Mouse (Mus musculus): ENCODE results near the gene Npdc1. TPM values are rescaled to one million over a fixed set of nuclear protein-coding genes. Genes with fewer than 3 reads are reported as not detected.

Npdc1 gene
- total RNA-seq, 2 experiments from 2014 or later = 422 to 431 TPM

DNA sequence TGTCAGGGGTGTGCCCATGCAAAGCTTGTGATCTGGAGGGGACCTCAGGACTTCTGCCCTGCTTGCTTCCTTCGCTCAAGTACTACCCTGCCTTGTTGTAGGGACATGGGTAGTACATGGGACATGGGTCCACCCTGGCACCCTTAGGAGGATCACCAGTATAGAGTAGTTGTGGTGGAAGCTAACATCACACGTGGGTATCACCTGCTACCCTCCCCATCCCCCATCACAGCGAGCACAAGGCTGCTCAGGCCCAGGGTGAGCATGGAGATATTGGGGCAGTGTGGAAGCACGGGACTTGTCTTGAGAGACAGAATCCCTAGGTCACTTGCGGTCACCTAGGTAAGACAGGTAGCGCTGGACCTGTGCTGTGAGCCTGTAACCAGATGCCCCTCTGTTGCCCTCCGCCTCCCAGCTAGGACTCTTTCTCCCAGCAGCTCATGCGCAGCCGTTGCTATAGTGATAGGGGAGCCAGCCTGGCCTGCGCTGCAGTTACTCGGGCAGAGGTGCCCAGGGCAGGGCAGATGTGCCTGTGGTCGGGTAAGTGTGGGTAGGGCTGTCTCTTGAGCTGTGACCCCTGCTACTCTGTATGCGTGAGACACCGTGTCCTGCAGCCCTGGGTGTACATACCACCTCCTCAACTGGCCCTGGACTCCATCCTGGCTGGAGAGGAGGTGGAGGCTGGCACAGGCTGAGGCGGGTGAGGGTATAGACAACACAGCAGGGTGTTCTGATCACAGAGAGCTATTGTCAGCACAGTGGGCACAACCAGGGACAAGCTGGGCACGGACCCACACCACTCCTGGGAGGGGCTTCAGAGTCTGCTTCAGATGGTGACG is 31.5 kb downstream of the Npdc1 start:
- DNase-seq = peak; percentile 59 to 61

- no peak for DNase-seq
These were observed 32.2 kb downstream of the Npdc1 start for GRCm38 (mm10) chr2:25431308-25431855.

GRCm38 (mm10) chr2:25432326-25433098 is 33.4 kb downstream of the Npdc1 start:
- no peak for DNase-seq

DNA sequence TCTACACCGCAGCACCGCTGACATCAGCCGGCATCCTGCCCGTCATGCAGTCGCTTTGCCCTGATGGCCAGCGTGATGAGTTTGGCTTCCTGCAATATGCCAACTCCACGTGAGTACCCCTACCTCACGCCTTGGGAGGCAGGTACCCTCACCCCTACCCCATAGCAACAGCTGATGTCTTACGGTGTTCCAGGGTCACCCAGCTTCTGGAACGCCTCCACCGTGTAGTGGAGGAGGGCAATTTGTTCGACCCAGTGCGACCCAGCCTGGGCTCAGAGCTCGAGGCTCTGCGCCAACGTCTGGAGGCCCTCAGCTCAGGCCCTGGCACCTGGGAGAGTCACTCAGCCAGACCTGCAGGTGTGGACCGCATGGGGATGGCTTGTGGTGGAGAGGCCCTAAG is 34.0 kb downstream of the Npdc1 start:
- no peak for DNase-seq

GRCm38 (mm10) chr2:25434292-25434691 is 35.1 kb downstream of the Npdc1 start:
- no peak for DNase-seq

GRCm38 (mm10) chr2:25436286-25436820 is 37.2 kb downstream of the Npdc1 start:
- DNase-seq = no peak

- DNase-seq = no peak
These were observed 41.9 kb downstream of the Npdc1 start for GRCm38 (mm10) chr2:25441067-25441466.

- no peak for DNase-seq
These were observed 43.5 kb downstream of the Npdc1 start for GRCm38 (mm10) chr2:25442682-25443081.

GRCm38 (mm10) chr2:25450853-25451647 is 51.9 kb downstream of the Npdc1 start:
- no peak for DNase-seq

DNA sequence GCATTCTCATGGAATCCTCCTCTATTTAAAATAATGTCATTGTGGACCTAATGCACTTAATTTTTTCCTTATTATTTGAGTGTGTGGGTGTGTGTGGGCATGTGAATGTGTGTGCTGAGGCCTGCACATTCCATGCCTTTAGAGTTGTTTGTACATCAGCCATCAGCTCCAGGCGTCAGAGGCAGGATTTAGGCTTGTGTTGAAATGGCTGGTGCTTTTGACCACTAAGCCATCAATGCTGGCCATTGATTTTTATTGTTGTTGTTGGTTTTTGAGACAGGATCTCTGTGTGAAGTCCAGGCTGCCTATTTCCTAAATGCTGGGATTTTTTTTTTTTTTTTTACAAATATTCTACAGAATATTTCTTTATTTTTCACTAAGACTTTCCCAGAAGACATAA is 53.8 kb downstream of the Npdc1 start:
- no peak for DNase-seq

DNA sequence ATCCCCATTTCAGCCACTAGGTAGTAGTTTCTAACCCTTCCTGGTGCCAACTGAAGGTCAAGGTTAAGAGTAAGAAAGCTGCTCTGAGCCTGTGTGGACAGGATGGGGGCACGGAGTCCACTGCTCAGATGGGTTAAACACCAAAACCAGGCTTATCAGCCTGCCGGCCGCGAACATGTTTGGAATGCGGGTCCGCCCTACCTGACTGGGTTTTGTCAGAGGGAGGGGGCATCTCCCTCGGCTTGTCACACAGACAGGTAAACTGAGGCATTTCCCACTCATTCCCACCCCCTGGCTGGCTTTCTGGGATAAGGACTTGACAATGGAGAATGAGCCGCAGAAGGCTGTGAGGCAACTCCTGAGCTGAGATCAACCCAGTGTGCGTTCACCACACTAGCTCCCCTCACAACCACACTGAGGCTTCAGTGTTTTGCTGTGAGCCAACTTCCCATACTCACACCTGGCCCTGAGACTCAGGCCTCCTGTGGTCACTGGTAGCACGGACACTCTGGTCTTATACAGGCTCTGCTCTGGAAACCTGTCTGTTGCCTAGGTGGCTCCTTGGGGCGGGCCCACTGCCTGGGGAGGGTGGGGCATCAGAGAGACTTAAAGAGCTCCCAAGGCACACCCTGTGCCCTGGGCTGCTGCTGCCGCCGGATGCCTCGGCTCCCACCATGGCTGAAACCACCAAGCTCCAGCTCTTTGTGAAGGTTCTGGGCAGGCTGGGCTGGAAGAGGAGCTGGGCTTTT is 57.2 kb downstream of the Npdc1 start, which contains the start of gene Clic3:
Gene Clic3 (plus strand): TSS at position 634 of the 749 bp plus-strand sequence.
- no peak for DNase-seq

DNA sequence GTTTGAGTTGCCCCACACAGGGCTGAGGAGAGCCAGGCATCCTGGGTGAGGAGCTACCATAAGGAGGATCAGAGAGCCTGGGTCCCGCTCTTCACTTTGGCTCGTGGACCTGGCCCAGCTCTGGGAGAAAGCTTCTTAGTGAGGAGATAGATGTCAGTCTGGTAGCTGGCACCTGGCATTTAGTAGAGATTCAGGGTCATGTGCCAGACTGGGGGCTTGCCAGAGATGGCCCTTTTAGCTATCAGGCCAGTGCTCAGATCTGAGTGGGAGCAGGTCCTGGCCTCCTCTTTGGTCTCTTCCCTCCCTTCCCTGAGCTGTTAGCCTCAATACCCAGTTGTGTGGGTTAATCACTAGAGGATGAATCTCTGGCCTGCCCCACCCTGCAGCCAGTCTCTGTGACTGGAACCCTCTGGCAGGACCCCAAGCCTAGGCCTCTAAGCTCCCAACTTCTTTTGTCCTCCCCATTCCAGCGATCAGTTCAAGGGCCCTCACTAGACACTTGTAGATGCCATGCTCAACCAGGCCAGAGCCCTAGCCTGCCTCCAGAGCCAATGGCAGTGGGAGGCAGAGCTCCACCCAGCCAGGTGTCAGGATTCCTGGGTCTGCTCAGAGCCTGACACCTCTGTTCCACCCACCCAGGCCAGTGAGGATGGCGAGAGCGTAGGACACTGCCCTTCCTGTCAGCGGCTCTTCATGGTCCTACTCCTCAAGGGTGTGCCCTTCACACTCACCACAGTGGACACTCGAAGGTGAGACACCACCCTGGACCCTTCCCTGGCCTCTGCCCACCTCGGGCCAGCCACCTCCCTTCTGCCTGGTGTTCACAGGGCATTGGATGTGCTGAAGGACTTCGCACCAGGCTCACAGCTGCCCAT is 58.1 kb downstream of the Npdc1 start:
- DNase-seq = no peak

GRCm38 (mm10) chr2:25458911-25459310 is 59.8 kb downstream of the Npdc1 start:
- DNase-seq = no peak

Small RNAs within 50 kb of the gene (microRNA-seq; reads per million reads assigned to microRNA genes)
- 5.3 to 7.8 reads per million in 2 experiments for gene Mir3087

Other genes starting within 250 kb of the Npdc1 start
- gene Nrarp, start 218.6 kb upstream of the Npdc1 start, total RNA-seq (2021) = 10 to 100 TPM; 21.3 to 21.5 TPM
- gene Tor4a, start 202.5 kb upstream of the Npdc1 start, total RNA-seq (2021) = 1 to 10 TPM; 1.3 to 1.8 TPM
- gene Nelfb, start 187.9 kb upstream of the Npdc1 start, total RNA-seq (2021) = 10 to 100 TPM; 55.1 to 58.1 TPM
- not detected for gene Stpg3, start 184.7 kb upstream of the Npdc1 start, total RNA-seq (2021)
- gene Fam166a, start 180.6 kb upstream of the Npdc1 start, total RNA-seq (2021) = not detected
- gene Tubb4b, start 174.6 kb upstream of the Npdc1 start, total RNA-seq (2021) = 100 to 1,000 TPM; 309 to 323 TPM
- gene Slc34a3, start 165.0 kb upstream of the Npdc1 start, total RNA-seq (2021) = not detected
- not detected for gene Rnf224, start 162.6 kb upstream of the Npdc1 start, total RNA-seq (2021)
- 100 to 1,000 TPM; 223 to 232 TPM for gene Rnf208, start 157.1 kb upstream of the Npdc1 start, total RNA-seq (2021)
- gene Cysrt1, start 156.9 kb upstream of the Npdc1 start, total RNA-seq (2021) = not detected
- gene AL732309.1, start 152.5 kb upstream of the Npdc1 start, total RNA-seq (2021) = 1 to 10 TPM; 2.2 to 4.4 TPM
- gene Tmem203, start 143.9 kb upstream of the Npdc1 start, total RNA-seq (2021) = 10 to 100 TPM; 35.5 to 40.4 TPM
- 10 to 100 TPM; 19.4 to 23.1 TPM for gene Tprn, start 136.7 kb upstream of the Npdc1 start, total RNA-seq (2021)
- gene Ssna1, start 126.9 kb upstream of the Npdc1 start, total RNA-seq (2021) = 10 to 100 TPM; 65.0 to 69.4 TPM
- gene Anapc2, start 126.9 kb upstream of the Npdc1 start, total RNA-seq (2021) = 10 to 100 TPM; 83.0 to 83.3 TPM
- not detected for gene Tmem210, start 111.2 kb upstream of the Npdc1 start, total RNA-seq (2021)
- not detected for gene Lrrc26, start 109.4 kb upstream of the Npdc1 start, total RNA-seq (2021)
- 100 to 1,000 TPM; 420 to 431 TPM for gene Grin1, start 80.2 kb upstream of the Npdc1 start, total RNA-seq (2021)
- gene Man1b1, start 67.0 kb upstream of the Npdc1 start, total RNA-seq (2021) = 10 to 100 TPM; 50.6 to 52.3 TPM
- 10 to 100 TPM; 26.1 to 38.4 TPM for gene Dpp7, start 43.0 kb upstream of the Npdc1 start, total RNA-seq (2021)
- 10 to 100 TPM; 10.8 to 13.8 TPM for gene Uap1l1, start 33.7 kb upstream of the Npdc1 start, total RNA-seq (2021)
- gene Sapcd2, start 27.0 kb upstream of the Npdc1 start, total RNA-seq (2021) = 1 to 10 TPM; 3.7 to 4.6 TPM
- gene Entpd2, start 3.5 kb upstream of the Npdc1 start, total RNA-seq (2021) = 10 to 100 TPM; 14.9 to 16.1 TPM
- under 1 TPM; 0.87 to 0.94 TPM for gene Fut7, start 23.9 kb downstream of the Npdc1 start, total RNA-seq (2021)
- gene Abca2, start 29.4 kb downstream of the Npdc1 start, total RNA-seq (2021) = 100 to 1,000 TPM; 147 to 167 TPM
- gene Clic3, start 57.5 kb downstream of the Npdc1 start, total RNA-seq (2021) = under 1 TPM in 1 of 2 experiments, not detected in 1; 0.66 TPM
- gene Paxx, start 61.7 kb downstream of the Npdc1 start, total RNA-seq (2021) = 10 to 100 TPM; 46.2 to 62.8 TPM
- gene Ptgds, start 70.7 kb downstream of the Npdc1 start, total RNA-seq (2021) = 100 to 1,000 TPM; 435 to 800 TPM
- gene Lcn12, start 94.6 kb downstream of the Npdc1 start, total RNA-seq (2021) = not detected
- gene Fbxw5, start 101.4 kb downstream of the Npdc1 start, total RNA-seq (2021) = 100 to 1,000 TPM; 115 to 116 TPM
- gene C8g, start 102.4 kb downstream of the Npdc1 start, total RNA-seq (2021) = 1 to 10 TPM in 1 of 2 experiments, under 1 TPM in 1; 0.88 to 1.5 TPM
- gene Traf2, start 147.6 kb downstream of the Npdc1 start, total RNA-seq (2021) = 10 to 100 TPM; 11.9 to 12.6 TPM
- 100 to 1,000 TPM; 200 to 212 TPM for gene Edf1, start 158.5 kb downstream of the Npdc1 start, total RNA-seq (2021)
- 1 to 10 TPM; 3.1 to 3.2 TPM for gene Mamdc4, start 175.5 kb downstream of the Npdc1 start, total RNA-seq (2021)
- 10 to 100 TPM; 62.5 to 68.3 TPM for gene Phpt1, start 175.9 kb downstream of the Npdc1 start, total RNA-seq (2021)
- 100 to 1,000 TPM in 1 of 2 experiments, 10 to 100 TPM in 1; 96.4 to 117 TPM for gene Ajm1, start 182.4 kb downstream of the Npdc1 start, total RNA-seq (2021)
- gene Rabl6, start 209.2 kb downstream of the Npdc1 start, total RNA-seq (2021) = 100 to 1,000 TPM; 142 to 155 TPM
- not detected for gene Ccdc183, start 218.3 kb downstream of the Npdc1 start, total RNA-seq (2021)
- gene Tmem141, start 222.7 kb downstream of the Npdc1 start, total RNA-seq (2021) = 10 to 100 TPM; 13.1 to 16.6 TPM
- under 1 TPM; 0.32 to 0.43 TPM for gene Fcna, start 228.7 kb downstream of the Npdc1 start, total RNA-seq (2021)

Measured in layer of hippocampus, postnatal 36 days (tissue).